Mouse (Mus musculus) frontal cortex, postnatal 25 days (tissue): ENCODE results near the gene Ubr2.

Source experiments
- DNase-seq, 2 experiments: peaks; one replicate each; pipeline ENCODE4 v3.0.0; 2022; ENCODE audit warnings: low spot score in 2 of 2

Gene Ubr2

DNA sequence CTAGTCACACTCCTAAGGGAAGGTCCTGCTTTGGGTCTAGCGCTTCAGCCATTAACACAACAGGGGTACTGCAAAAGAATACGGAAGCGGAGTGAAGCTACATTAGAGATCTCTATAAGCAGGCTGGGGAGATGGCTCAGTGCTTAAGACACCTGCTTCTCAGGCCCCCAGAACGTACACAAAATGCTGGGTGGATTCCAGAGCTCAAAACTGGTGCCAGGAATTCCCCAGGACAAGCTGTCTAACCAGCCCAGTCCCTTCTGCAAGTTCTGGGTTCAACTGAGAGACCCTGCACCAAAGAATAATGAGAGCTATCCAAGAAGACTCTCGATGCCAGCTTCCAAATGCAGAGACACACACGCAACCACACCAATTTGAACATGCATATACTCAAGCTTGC, 128.6 kb downstream of the Ubr2 start:
- DNase-seq = no peak

DNA sequence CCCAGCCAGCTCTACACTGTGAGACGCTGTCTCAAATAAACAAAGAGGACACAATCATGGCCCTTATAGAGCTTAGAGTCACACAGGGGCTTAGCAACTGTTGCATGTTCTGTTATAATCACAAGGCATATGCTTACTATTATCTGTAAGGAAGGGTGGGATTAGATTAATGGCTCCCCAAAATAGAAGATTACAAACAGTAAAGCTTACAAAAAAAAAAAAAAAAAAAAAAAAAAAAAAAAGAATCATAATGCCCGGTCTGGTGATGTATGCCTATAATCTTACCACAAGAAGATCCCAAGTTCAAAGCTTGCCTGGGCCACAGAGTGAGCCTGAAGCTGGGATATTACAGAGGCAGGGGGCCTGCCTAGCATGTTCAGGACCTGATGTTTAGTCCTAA, 130.0 kb downstream of the Ubr2 start:
- no peak for DNase-seq

GRCm38 (mm10) chr17:46879841-46880311, 130.5 kb downstream of the Ubr2 start:
- DNase-seq = no peak
